Mouse (Mus musculus) midbrain, embryonic 15.5 days (tissue): Measurements from ENCODE around the gene Ubash3b. TPM values are rescaled to one million over a fixed set of nuclear protein-coding genes. Genes with fewer than 3 reads are reported as not detected.

Source experiments
- ATAC-seq: fragments of 200-750 bp; cut with Nextera tagmentation; replicated peaks from 2 replicates; pipeline ENCODE4 v1.8.0; 2017; ENCODE audit warnings: moderate TSS enrichment
- H3K27ac ChIP-seq: fragments of 300-500 bp; sonication (generic); 2 replicates; pipeline ENCODE4 v1.5.1; 2015; ENCODE audit warnings: mild to moderate bottlenecking, inconsistent platforms
- H3K27me3 ChIP-seq: fragments of 300-500 bp; sonication (generic); replicated peaks from 2 replicates; pipeline ENCODE4 v1.6.1; 2015; ENCODE audit warnings: inconsistent platforms
- H3K36me3 ChIP-seq: fragments of 300-500 bp; sonication (generic); replicated peaks from 2 replicates; pipeline ENCODE4 v1.6.1; 2015; ENCODE audit warnings: inconsistent platforms
- H3K4me1 ChIP-seq: fragments of 300-500 bp; sonication (generic); 2 replicates; pipeline ENCODE4 v1.6.1; 2015; ENCODE audit warnings: inconsistent platforms
- H3K4me2 ChIP-seq: fragments of 300-500 bp; sonication (generic); 2 replicates; pipeline ENCODE4 v1.6.1; 2015; ENCODE audit warnings: inconsistent platforms, mild to moderate bottlenecking, moderate library complexity
- H3K4me3 ChIP-seq: fragments of 300-500 bp; sonication (generic); 2 replicates; pipeline ENCODE4 v1.5.1; 2015; ENCODE audit warnings: mild to moderate bottlenecking, inconsistent platforms
- H3K9ac ChIP-seq: fragments of 300-500 bp; sonication (generic); 2 replicates; pipeline ENCODE4 v1.6.1; 2015; ENCODE audit warnings: mild to moderate bottlenecking, inconsistent platforms
- H3K9me3 ChIP-seq: fragments of 300-500 bp; sonication (generic); 2 replicates; pipeline ENCODE4 v1.6.1; 2016; ENCODE audit warnings: inconsistent platforms
- WGBS: fragments of 180-500 bp; shearing (Covaris S2); methylation state at CpG from one replicate; pipeline ENCODE4 v1.1.7; 2015; ENCODE audit warnings: mixed read lengths; 5-methylcytosine and 5-hydroxymethylcytosine counted together
- polyA plus RNA-seq: library from polyadenylated mRNA; unstranded; fragments of >200 nt; fragmentation: Nextera tagmentation; extraction: Ambion mirVana; gene quantifications from 2 replicates; pipeline ENCODE4 v1.2.1, GENCODE M21; 2015

Ubash3b gene
- polyA plus RNA-seq, 1 experiment from 2014 or later = 23.9 TPM

DNA sequence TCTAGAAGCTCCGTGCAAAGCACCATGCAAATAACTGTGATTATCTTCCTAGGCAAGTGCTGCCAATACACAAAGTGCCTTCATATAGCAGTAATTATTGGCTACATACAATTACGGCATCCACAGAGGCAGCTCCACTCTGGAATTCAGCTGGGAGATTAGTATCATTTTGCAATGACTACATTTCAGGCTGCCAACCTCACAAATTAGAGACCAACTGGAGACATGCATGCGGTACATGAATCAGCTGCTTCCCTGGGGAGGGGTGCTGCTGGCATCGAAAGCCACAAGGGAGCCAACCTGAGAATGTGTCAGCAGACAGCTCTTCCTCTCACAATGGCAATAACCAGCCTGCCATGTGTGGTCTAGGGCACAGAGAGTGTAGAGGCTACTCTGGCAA is 83.3 kb downstream of the Ubash3b start:
- no peaks in the 10 kb centered on the region for H3K36me3 ChIP-seq
- peak overlapping the region; percentile 18; the same call in 1 of the 2 replicates for H3K27ac ChIP-seq
- peak; percentile 27; the same call in 1 of the 2 replicates for ATAC-seq
- no peaks in the 10 kb centered on the region for H3K9me3 ChIP-seq
- no peaks in the 10 kb centered on the region for H3K27me3 ChIP-seq
- peaks cover 19% of the 10 kb centered on the region; the same call in 1 of the 2 replicates for H3K4me1 ChIP-seq
- WGBS = 48% methylated on average over 4 of the region's 4 CpGs
- H3K9ac ChIP-seq = no peak overlapping the region
- no peak overlapping the region for H3K4me3 ChIP-seq
- H3K4me2 ChIP-seq = no peak overlapping the region

DNA sequence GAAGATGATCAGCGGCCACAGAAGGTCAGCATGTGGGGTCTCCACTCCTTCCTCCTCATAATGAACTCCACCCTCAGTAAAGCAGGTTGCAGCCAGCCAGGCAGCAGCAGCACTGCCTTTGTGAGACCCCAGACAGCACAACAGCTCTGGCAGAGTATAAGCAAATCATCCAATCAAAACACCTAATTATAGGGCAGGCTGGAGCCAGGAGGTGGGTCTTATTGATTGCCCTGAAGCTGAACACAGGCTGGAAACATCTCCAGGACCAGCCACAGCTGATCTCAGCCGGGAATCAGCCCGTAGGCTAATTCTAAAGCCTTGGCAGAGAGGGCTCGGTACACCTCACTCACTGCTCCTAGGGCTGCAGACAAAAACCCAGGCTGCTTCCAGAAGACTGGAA is 85.3 kb downstream of the Ubash3b start:
- H3K4me3 ChIP-seq = no peak overlapping the region
- peaks cover 19% of the 10 kb centered on the region; the same call in 1 of the 2 replicates for H3K4me1 ChIP-seq
- no peaks in the 10 kb centered on the region for H3K36me3 ChIP-seq
- peak; percentile 29; the same call in 1 of the 2 replicates for ATAC-seq
- H3K27me3 ChIP-seq = no peaks in the 10 kb centered on the region
- H3K4me2 ChIP-seq = no peak overlapping the region
- peak overlapping the region; percentile 66 for H3K27ac ChIP-seq
- H3K9me3 ChIP-seq = no peaks in the 10 kb centered on the region
- WGBS = 26% methylated on average over 4 of the region's 4 CpGs
- no peak overlapping the region for H3K9ac ChIP-seq

DNA sequence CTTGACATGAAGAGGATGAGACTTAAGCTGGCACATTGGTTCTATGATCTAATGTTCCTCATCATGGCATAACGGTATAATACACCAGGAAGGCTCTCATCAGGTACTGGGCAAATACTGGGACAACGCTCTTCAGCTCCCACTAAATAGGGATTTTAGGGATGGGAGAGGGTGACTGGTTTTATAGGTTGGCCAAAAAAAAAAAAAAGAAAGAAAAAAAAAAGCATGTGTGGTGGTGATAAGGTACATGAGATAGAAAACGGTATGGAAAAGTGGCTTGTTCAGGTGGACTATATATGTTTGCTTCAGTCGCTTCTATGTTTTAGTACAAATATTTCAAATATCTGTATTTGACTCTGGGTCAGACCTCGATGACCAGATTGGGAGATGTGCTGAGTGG is 86.0 kb downstream of the Ubash3b start:
- H3K9ac ChIP-seq = no peak overlapping the region
- ATAC-seq = no peak
- H3K4me3 ChIP-seq = no peak overlapping the region
- no peak overlapping the region for H3K4me2 ChIP-seq
- peaks cover 19% of the 10 kb centered on the region; the same call in 1 of the 2 replicates for H3K4me1 ChIP-seq
- H3K27ac ChIP-seq = no peak overlapping the region
- no peaks in the 10 kb centered on the region for H3K36me3 ChIP-seq
- 95% methylated on average over 5 of the region's 5 CpGs for WGBS
- no peaks in the 10 kb centered on the region for H3K27me3 ChIP-seq
- no peaks in the 10 kb centered on the region for H3K9me3 ChIP-seq

DNA sequence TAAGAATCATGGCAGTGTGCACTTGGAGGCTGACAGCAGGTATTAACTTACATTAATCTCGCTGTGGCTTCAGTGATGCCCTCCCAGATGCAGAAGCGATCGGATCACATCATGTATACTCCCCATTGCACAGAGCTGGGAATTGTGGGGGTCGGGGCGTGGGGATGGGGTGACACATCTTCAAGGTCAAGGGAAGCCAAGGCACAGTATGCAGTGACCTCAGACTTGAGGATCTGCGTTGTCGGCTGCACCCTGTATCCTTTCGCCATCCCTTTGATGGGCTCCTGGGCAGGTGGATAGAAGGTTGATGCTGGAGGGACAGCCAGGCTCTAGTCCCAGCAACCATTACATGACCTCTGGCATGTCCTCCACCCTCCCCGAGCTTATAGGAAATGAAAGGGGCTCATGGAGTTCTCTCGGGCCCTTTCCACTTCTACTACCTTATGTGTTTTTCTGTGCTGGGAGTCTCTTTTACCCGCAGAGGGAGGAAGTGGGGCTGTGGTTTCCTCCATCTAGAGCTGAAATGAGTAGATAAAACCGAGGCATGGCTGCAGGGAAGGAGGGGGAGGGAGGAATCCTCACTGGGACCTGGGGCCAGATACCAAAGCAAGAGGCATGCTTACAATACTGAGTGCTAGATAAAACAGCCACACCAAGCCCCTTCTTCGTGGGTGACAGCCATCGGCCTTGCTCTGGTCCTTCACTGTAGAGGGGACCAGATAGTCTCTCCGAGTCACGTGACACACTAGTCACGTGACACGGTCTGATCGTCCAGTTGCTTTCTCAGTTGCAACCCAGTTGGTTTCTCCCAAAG is 88.1 kb downstream of the Ubash3b start:
- no peak overlapping the region for H3K4me2 ChIP-seq
- H3K9me3 ChIP-seq = no peaks in the 10 kb centered on the region
- WGBS = 87% methylated on average over 19 of the region's 19 CpGs
- H3K27ac ChIP-seq = no peak overlapping the region
- peaks cover 12% of the 10 kb centered on the region; the same call in 1 of the 2 replicates for H3K4me1 ChIP-seq
- ATAC-seq = no peak
- no peaks in the 10 kb centered on the region for H3K27me3 ChIP-seq
- no peak overlapping the region for H3K9ac ChIP-seq
- no peaks in the 10 kb centered on the region for H3K36me3 ChIP-seq
- no peak overlapping the region for H3K4me3 ChIP-seq

- H3K36me3 ChIP-seq = no peaks in the 10 kb centered on the region
- no peak overlapping the region for H3K27ac ChIP-seq
- 85% methylated on average over 6 of the region's 6 CpGs for WGBS
- no peaks in the 10 kb centered on the region for H3K9me3 ChIP-seq
- H3K4me1 ChIP-seq = peaks cover 8% of the 10 kb centered on the region; the same call in 1 of the 2 replicates
- no peak overlapping the region for H3K9ac ChIP-seq
- H3K27me3 ChIP-seq = no peaks in the 10 kb centered on the region
- ATAC-seq = no peak
- H3K4me2 ChIP-seq = no peak overlapping the region
- no peak overlapping the region for H3K4me3 ChIP-seq
These were observed 88.7 kb downstream of the Ubash3b start for GRCm38 (mm10) chr9:41072786-41073185.

- no peak overlapping the region for H3K9ac ChIP-seq
- H3K4me2 ChIP-seq = no peak overlapping the region
- ATAC-seq = no peak
- H3K27me3 ChIP-seq = no peaks in the 10 kb centered on the region
- no peaks in the 10 kb centered on the region for H3K36me3 ChIP-seq
- no peak overlapping the region for H3K27ac ChIP-seq
- peaks cover 8% of the 10 kb centered on the region; the same call in 1 of the 2 replicates for H3K4me1 ChIP-seq
- no peak overlapping the region for H3K4me3 ChIP-seq
- 77% methylated on average over 3 of the region's 3 CpGs for WGBS
- no peaks in the 10 kb centered on the region for H3K9me3 ChIP-seq
These were observed 89.5 kb downstream of the Ubash3b start for GRCm38 (mm10) chr9:41071906-41072511.

- no peak overlapping the region for H3K4me2 ChIP-seq
- 71% methylated on average over 5 of the region's 5 CpGs for WGBS
- H3K27me3 ChIP-seq = no peaks in the 10 kb centered on the region
- H3K27ac ChIP-seq = no peak overlapping the region
- no peak overlapping the region for H3K4me3 ChIP-seq
- no peak for ATAC-seq
- H3K4me1 ChIP-seq = 0 out of 2 replicates have a peak, but pooled peaks cover 5% of the 10 kb centered on the region
- H3K9me3 ChIP-seq = no peaks in the 10 kb centered on the region
- H3K36me3 ChIP-seq = no peaks in the 10 kb centered on the region
- H3K9ac ChIP-seq = no peak overlapping the region
These were observed 90.7 kb downstream of the Ubash3b start for GRCm38 (mm10) chr9:41070761-41071181.

GRCm38 (mm10) chr9:41069509-41069908 is 92.0 kb downstream of the Ubash3b start:
- Histone ChIP-seq H3K27me3 (no peaks in the 10 kb centered on the region), H3K27ac (no peak overlapping the region), H3K4me3 (no peak overlapping the region), H3K4me2 (no peak overlapping the region), H3K36me3 (no peaks in the 10 kb centered on the region), H3K9me3 (no peaks in the 10 kb centered on the region), H3K4me1 (0 out of 2 replicates have a peak, but pooled peaks cover 5% of the 10 kb centered on the region), H3K9ac (no peak overlapping the region)
- ATAC-seq = no peak
- 96% methylated on average over 5 of the region's 5 CpGs for WGBS

GRCm38 (mm10) chr9:41061446-41061845 is 100.1 kb downstream of the Ubash3b start:
- no peak for ATAC-seq
- Histone ChIP-seq H3K9me3 (no peaks in the 10 kb centered on the region), H3K4me2 (no peak overlapping the region), H3K36me3 (no peaks in the 10 kb centered on the region), H3K9ac (no peak overlapping the region), H3K4me1 (peaks cover 8% of the 10 kb centered on the region; the same call in 1 of the 2 replicates), H3K4me3 (no peak overlapping the region), H3K27me3 (no peaks in the 10 kb centered on the region), H3K27ac (peak overlapping the region; percentile 27; the same call in 1 of the 2 replicates)
- 39% methylated on average over 5 of the region's 5 CpGs for WGBS

GRCm38 (mm10) chr9:41060617-41061016 is 100.9 kb downstream of the Ubash3b start:
- H3K27me3 ChIP-seq = no peaks in the 10 kb centered on the region
- H3K36me3 ChIP-seq = no peaks in the 10 kb centered on the region
- 81% methylated on average over 6 of the region's 6 CpGs for WGBS
- peaks cover 8% of the 10 kb centered on the region; the same call in 1 of the 2 replicates for H3K4me1 ChIP-seq
- no peak overlapping the region for H3K27ac ChIP-seq
- no peaks in the 10 kb centered on the region for H3K9me3 ChIP-seq
- H3K9ac ChIP-seq = no peak overlapping the region
- no peak overlapping the region for H3K4me3 ChIP-seq
- H3K4me2 ChIP-seq = no peak overlapping the region
- ATAC-seq = no peak

DNA sequence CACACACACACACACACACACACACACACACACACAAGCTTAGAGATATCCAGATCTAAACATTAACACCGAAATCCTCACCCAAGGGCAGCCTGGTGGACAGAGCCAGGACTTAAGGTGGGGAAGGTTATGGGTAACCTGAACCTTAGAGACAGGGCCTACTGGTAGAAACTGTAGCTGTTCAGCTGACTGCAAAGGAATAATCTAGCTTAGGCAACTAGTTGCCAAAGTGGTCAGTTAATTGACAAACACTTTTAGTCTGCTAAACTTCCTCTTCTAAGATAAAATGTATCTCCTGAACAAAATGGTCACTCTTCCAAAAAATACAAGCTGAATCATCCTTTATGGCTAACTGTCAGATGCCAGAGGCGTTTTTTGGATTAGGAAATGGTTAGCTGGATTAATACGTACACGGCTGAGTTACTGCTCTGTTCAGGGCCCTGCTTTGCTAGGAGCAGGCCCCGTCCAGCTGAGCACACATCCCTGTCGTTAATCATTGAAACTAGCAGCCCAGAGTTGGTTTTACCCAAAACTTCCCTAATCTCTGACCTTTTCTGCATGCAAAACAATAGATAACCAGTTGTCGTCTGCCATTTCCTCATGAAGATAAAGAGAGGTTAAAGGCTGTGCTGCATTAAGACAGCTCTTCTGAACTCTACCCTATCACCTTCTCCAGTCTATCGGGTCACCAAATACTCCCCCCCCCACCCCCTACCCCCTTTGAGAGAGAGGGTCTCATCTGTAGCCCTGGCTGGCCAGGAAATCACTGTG is 102.5 kb downstream of the Ubash3b start:
- no peak overlapping the region for H3K4me2 ChIP-seq
- no peak overlapping the region for H3K27ac ChIP-seq
- WGBS = 66% methylated on average over 8 of the region's 8 CpGs
- peaks cover 8% of the 10 kb centered on the region; the same call in 1 of the 2 replicates for H3K4me1 ChIP-seq
- no peaks in the 10 kb centered on the region for H3K9me3 ChIP-seq
- H3K4me3 ChIP-seq = no peak overlapping the region
- H3K9ac ChIP-seq = no peak overlapping the region
- ATAC-seq = no peak
- H3K36me3 ChIP-seq = no peaks in the 10 kb centered on the region
- H3K27me3 ChIP-seq = no peaks in the 10 kb centered on the region

DNA sequence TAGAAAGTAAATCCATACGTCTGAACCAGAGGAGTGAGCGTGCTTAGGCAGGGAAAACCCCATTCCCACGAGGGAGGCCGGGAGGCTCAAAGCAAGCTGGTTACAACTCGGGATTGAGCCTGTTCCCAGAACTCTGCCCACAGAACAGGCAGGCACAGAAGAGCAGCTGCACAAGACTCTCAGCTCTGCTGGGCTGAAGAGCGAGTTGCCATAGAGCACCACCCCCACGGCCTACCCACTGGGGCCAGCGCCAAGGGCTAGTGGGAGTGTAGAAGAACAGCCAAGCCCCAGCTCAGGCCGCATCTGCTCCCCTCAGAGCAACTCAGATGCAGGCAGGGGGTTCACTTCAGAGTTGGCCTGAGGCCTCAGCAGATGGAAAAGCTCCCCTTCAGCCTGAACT is 107.3 kb downstream of the Ubash3b start:
- 83% methylated on average over 9 of the region's 9 CpGs for WGBS

More for the DNA sequence above, 107.3 kb downstream of the Ubash3b start:
- Histone ChIP-seq H3K4me1 (peaks cover 16% of the 10 kb centered on the region), H3K4me2 (no peak overlapping the region), H3K4me3 (no peak overlapping the region), H3K27me3 (no peaks in the 10 kb centered on the region), H3K27ac (no peak overlapping the region), H3K36me3 (no peaks in the 10 kb centered on the region), H3K9ac (no peak overlapping the region), H3K9me3 (no peaks in the 10 kb centered on the region)
- ATAC-seq = no peak
